Mouse (Mus musculus): ENCODE results near the gene Afg3l1. TPM values are rescaled to one million over a fixed set of nuclear protein-coding genes. Genes with fewer than 3 reads are reported as not detected.
"Not testable (repeated sequence)": the region's sequence is repeated elsewhere in the genome, so short reads cannot be mapped to it uniquely, and the experiment has no call there.

Gene Afg3l1
- polyA plus RNA-seq, 1 experiment from 2014 or later: 51.0 TPM

DNA sequence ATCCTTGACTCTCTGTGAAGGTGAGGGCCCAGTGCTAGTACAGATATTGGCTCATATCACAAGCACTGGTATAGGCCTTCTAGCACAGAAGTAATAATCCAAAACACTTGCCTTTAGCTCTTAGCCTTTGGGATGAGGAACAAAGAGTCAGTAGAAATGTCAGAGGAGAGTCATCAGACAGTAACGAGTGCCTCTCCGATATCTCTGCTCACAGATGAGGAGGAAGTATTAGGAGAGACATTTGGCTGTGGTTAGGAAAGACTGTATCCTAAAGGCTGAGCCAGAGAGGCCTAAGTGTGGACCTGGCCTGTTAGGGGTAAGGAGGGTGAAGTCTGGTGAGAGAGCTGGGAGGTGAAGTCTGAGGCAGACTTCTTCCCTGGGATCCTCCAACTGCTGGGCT lies 35.9 kb upstream of the Afg3l1 start:
- 97% methylated on average over 2 of the region's 2 CpGs for WGBS
- H3K4me3 ChIP-seq (ENCODE audit: low read depth, low read length): no peak overlapping the region
- DNase-seq (ENCODE audit: low spot score) (no peak), ATAC-seq (replicated peaks; ENCODE audit: low FRiP score) (no peak)
- H3K9me3 ChIP-seq (ENCODE audit: control insufficient read depth, low read length): no peaks in the 10 kb centered on the region
- H3K4me1 ChIP-seq (replicated peaks; ENCODE audit: control insufficient read depth, insufficient read depth, low read length): peaks cover 8% of the 10 kb centered on the region; the same call in 1 of the 2 replicates
- H3K9ac ChIP-seq (ENCODE audit: low read length): no peak overlapping the region
- H3K4me2 ChIP-seq (ENCODE audit: low read depth, low read length, severe bottlenecking): no peak overlapping the region
- H3K36me3 ChIP-seq (ENCODE audit: control insufficient read depth, insufficient read depth, low read length): no peaks in the 10 kb centered on the region
- no peaks in the 10 kb centered on the region for H3K27me3 ChIP-seq (ENCODE audit: control insufficient read depth, insufficient read depth, low read length)
- no peak overlapping the region for H3K27ac ChIP-seq (ENCODE audit: low read depth, low read length)

DNA sequence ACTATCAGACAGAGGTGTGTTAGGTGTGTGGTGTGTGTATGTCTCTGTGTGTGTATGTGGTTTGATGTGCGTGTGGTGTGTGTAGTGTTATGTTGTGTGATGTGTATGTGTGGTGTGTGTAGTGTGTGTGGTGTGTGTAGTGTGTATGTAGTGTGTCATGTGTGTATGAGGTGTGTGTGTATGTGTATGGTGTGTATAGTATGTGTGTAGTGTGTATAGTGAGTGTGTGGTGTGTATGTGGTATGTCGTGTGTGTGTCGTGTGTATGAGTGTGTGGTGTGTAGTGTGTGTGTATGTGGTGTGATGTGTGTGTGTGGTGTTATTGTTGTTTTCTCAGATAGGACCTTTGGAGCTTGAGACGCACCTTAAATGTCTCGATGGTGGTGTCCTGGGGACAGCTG lies 35.4 kb upstream of the Afg3l1 start:
- DNase-seq (ENCODE audit: low spot score) (no peak), ATAC-seq (replicated peaks; ENCODE audit: low FRiP score) (no peak)
- H3K9me3 ChIP-seq (ENCODE audit: control insufficient read depth, low read length): no peaks in the 10 kb centered on the region
- H3K27ac ChIP-seq (ENCODE audit: low read depth, low read length): no peak overlapping the region
- H3K36me3 ChIP-seq (ENCODE audit: control insufficient read depth, insufficient read depth, low read length): no peaks in the 10 kb centered on the region
- H3K4me2 ChIP-seq (ENCODE audit: low read depth, low read length, severe bottlenecking): no peak overlapping the region; the same call in 1 of the 2 replicates
- peak overlapping the region; percentile 65; the same call in 1 of the 2 replicates for H3K4me3 ChIP-seq (ENCODE audit: low read depth, low read length)
- peaks cover 8% of the 10 kb centered on the region; the same call in 1 of the 2 replicates for H3K4me1 ChIP-seq (replicated peaks; ENCODE audit: control insufficient read depth, insufficient read depth, low read length)
- 79% methylated on average over 5 of the region's 5 CpGs for WGBS
- no peak overlapping the region for H3K9ac ChIP-seq (ENCODE audit: low read length)
- no peaks in the 10 kb centered on the region for H3K27me3 ChIP-seq (ENCODE audit: control insufficient read depth, insufficient read depth, low read length)

DNA sequence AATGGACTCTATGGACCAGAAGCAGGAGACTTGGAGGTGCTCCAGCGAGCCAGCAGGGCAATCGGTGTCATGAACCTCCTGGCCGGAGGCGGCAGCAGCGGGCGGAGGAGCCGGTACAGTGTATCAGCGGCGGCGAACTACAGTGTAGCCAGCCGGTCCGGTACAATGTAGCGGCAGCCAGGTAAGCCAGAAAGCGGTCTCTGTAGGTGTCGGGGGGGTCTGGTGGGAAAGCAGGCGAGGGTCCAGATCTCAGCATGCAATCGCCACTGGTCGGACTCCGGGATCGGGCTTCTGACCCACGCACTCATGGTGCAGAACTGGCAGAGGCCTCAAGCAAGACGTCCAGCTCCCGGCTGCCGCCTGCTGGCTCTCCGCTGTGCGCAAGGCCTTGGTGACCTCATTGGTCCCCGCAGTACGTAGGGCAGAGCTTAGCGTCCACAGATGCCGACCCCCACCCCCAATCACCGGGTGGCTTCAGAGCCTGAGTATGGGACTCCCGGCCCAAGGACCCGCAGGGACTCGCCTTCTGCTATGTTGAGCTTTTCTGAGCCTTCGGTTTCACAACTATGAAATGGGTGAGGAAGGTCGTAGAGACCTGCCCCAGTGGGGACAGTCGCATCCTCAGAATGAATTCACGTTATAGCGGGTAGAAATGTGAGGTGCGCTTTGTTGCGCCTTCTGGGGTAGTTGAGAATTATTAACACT lies 34.7 kb upstream of the Afg3l1 start:
- Histone ChIP-seq H3K4me3 (ENCODE audit: low read depth, low read length) (peak overlapping the region; percentile 65), H3K9ac (ENCODE audit: low read length) (peak overlapping the region; percentile 77), H3K27ac (ENCODE audit: low read depth, low read length) (0 out of 2 replicates have a peak overlapping the region, but pooled peaks have one; percentile 31), H3K4me2 (ENCODE audit: low read depth, low read length, severe bottlenecking) (peak overlapping the region; percentile 71), H3K9me3 (ENCODE audit: control insufficient read depth, low read length) (no peaks in the 10 kb centered on the region), H3K27me3 (ENCODE audit: control insufficient read depth, insufficient read depth, low read length) (no peaks in the 10 kb centered on the region), H3K36me3 (ENCODE audit: control insufficient read depth, insufficient read depth, low read length) (no peaks in the 10 kb centered on the region), H3K4me1 (replicated peaks; ENCODE audit: control insufficient read depth, insufficient read depth, low read length) (peaks cover 8% of the 10 kb centered on the region; the same call in 1 of the 2 replicates)
- DNase-seq (ENCODE audit: low spot score) (peak; percentile 94), ATAC-seq (replicated peaks; ENCODE audit: low FRiP score) (peak; percentile 95)
- under 1% methylated on average over 37 of the region's 41 CpGs for WGBS

DNA sequence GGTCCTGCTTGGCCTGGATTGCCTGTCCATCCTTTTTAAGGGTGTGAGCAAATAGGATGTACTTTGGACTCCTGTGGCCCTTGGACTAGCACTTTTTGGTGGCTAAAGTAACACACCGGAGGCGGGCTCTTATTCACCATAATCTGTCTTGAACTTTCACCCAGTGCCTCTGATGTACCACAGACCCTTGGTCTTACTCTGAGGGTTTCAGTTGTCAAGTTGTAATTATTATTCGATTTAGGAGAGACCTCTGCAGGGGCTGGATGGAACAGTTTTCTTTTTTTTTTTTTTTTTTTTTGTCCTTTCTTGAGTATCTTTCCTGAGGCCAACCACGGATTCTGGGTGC lies 34.2 kb upstream of the Afg3l1 start:
- H3K9ac ChIP-seq (ENCODE audit: low read length): peak overlapping the region; percentile 77
- H3K27me3 ChIP-seq (ENCODE audit: control insufficient read depth, insufficient read depth, low read length): no peaks in the 10 kb centered on the region
- H3K27ac ChIP-seq (ENCODE audit: low read depth, low read length): no peak overlapping the region
- no peaks in the 10 kb centered on the region for H3K9me3 ChIP-seq (ENCODE audit: control insufficient read depth, low read length)
- peak overlapping the region; percentile 71 for H3K4me2 ChIP-seq (ENCODE audit: low read depth, low read length, severe bottlenecking)
- DNase-seq (ENCODE audit: low spot score) (no peak), ATAC-seq (replicated peaks; ENCODE audit: low FRiP score) (no peak)
- peaks cover 8% of the 10 kb centered on the region; the same call in 1 of the 2 replicates for H3K4me1 ChIP-seq (replicated peaks; ENCODE audit: control insufficient read depth, insufficient read depth, low read length)
- WGBS: 33% methylated on average over 4 of the region's 4 CpGs
- H3K36me3 ChIP-seq (ENCODE audit: control insufficient read depth, insufficient read depth, low read length): no peaks in the 10 kb centered on the region
- peak overlapping the region; percentile 65 for H3K4me3 ChIP-seq (ENCODE audit: low read depth, low read length)

DNA sequence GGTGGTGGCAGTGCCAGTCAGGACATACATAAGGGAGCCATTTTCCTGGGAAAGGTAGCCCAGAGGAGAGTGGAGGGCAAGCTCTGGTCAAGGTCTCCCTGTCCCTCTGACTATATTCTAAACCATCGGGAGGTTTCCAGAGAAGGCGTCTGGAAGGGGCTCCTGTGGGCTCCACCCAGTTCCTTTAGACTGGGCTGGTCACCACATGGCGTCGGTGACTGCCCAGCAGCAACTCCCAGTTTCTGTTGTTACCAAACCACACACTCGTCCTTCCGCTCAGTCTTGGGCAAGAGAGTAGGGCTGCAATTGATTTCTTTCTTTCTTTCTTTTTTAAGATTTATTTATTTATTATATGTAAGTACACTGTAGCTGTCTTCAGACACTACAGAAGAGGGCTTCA lies 33.6 kb upstream of the Afg3l1 start:
- H3K4me1 ChIP-seq (replicated peaks; ENCODE audit: control insufficient read depth, insufficient read depth, low read length): peaks cover 8% of the 10 kb centered on the region; the same call in 1 of the 2 replicates
- no peak overlapping the region for H3K4me2 ChIP-seq (ENCODE audit: low read depth, low read length, severe bottlenecking)
- 88% methylated on average over 6 of the region's 6 CpGs for WGBS
- no peak overlapping the region for H3K4me3 ChIP-seq (ENCODE audit: low read depth, low read length)
- no peak overlapping the region for H3K27ac ChIP-seq (ENCODE audit: low read depth, low read length)
- H3K9me3 ChIP-seq (ENCODE audit: control insufficient read depth, low read length): no peaks in the 10 kb centered on the region
- H3K9ac ChIP-seq (ENCODE audit: low read length): no peak overlapping the region
- H3K36me3 ChIP-seq (ENCODE audit: control insufficient read depth, insufficient read depth, low read length): no peaks in the 10 kb centered on the region
- H3K27me3 ChIP-seq (ENCODE audit: control insufficient read depth, insufficient read depth, low read length): no peaks in the 10 kb centered on the region
- DNase-seq (ENCODE audit: low spot score): no peak
- no peak for ATAC-seq (replicated peaks; ENCODE audit: low FRiP score)

DNA sequence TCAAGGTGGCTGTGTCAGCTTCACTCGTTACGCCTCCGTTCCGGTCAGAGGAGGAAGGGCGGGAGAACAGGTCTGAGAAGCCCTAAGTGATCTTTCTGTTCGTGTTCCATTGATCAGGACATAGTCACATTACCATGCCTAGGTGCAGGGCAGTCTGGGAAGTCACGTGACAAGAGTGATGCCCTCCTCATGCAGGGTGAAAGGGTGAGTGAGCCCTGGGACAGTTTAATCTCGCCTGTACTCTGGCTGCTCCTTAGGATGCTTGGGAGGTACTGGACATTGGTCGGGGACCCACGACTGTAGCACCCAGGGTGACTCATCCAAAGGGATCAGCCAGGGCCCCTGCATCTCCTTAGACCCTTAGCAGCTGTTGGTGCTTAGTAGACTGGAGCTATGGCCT lies 31.7 kb upstream of the Afg3l1 start:
- ATAC-seq (replicated peaks; ENCODE audit: low FRiP score) (no peak), DNase-seq (ENCODE audit: low spot score) (no peak)
- no peaks in the 10 kb centered on the region for H3K9me3 ChIP-seq (ENCODE audit: control insufficient read depth, low read length)
- H3K27me3 ChIP-seq (ENCODE audit: control insufficient read depth, insufficient read depth, low read length): no peaks in the 10 kb centered on the region
- no peak overlapping the region for H3K4me3 ChIP-seq (ENCODE audit: low read depth, low read length)
- H3K36me3 ChIP-seq (ENCODE audit: control insufficient read depth, insufficient read depth, low read length): no peaks in the 10 kb centered on the region
- H3K4me1 ChIP-seq (replicated peaks; ENCODE audit: control insufficient read depth, insufficient read depth, low read length): peaks cover 8% of the 10 kb centered on the region; the same call in 1 of the 2 replicates
- no peak overlapping the region for H3K27ac ChIP-seq (ENCODE audit: low read depth, low read length)
- no peak overlapping the region for H3K9ac ChIP-seq (ENCODE audit: low read length)
- 89% methylated on average over 10 of the region's 10 CpGs for WGBS
- H3K4me2 ChIP-seq (ENCODE audit: low read depth, low read length, severe bottlenecking): no peak overlapping the region

DNA sequence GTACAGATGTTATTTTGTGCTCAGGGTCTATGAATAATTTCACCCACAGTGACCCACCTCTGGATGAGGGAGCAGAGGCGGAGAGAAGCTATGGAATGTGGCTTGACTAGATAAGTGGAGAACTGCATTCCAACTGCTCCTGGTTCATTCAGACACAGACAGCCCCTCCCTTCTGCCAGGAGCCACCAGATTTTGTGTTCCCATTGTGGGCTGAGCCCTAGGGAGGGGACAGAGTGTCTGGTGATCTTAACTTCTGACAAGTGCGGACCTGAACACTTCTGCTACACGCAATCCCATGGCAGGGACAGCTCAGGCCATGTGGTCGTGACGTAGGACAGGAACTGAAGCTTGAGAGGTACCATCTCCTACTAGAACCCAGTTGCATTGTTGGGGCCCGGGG lies 30.9 kb upstream of the Afg3l1 start:
- peaks cover 8% of the 10 kb centered on the region; the same call in 1 of the 2 replicates for H3K4me1 ChIP-seq (replicated peaks; ENCODE audit: control insufficient read depth, insufficient read depth, low read length)
- DNase-seq (ENCODE audit: low spot score) (no peak), ATAC-seq (replicated peaks; ENCODE audit: low FRiP score) (no peak)
- no peak overlapping the region for H3K4me3 ChIP-seq (ENCODE audit: low read depth, low read length)
- H3K27me3 ChIP-seq (ENCODE audit: control insufficient read depth, insufficient read depth, low read length): no peaks in the 10 kb centered on the region
- H3K9ac ChIP-seq (ENCODE audit: low read length): no peak overlapping the region
- H3K9me3 ChIP-seq (ENCODE audit: control insufficient read depth, low read length): no peaks in the 10 kb centered on the region
- H3K4me2 ChIP-seq (ENCODE audit: low read depth, low read length, severe bottlenecking): no peak overlapping the region
- 93% methylated on average over 6 of the region's 6 CpGs for WGBS
- no peaks in the 10 kb centered on the region for H3K36me3 ChIP-seq (ENCODE audit: control insufficient read depth, insufficient read depth, low read length)
- H3K27ac ChIP-seq (ENCODE audit: low read depth, low read length): no peak overlapping the region

DNA sequence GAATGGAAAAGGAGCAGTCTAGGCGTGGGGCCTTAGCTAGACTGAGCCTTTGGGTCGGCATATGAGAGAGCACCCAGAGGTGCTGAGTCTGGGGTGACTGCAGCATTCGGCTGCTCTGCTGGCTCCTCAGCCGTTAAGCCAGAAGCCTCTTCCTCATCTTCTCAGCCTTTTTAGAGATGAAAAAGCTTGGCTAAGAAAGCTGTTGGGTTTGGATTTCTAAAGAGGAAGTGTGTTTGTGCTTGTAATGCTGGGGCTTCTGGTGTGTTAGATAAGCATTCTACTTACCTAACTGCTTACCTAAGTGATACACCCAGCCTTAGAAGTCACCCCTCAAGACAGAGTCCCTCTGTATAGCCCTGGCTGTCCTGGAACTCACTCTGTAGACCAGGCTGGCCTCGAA lies 26.9 kb upstream of the Afg3l1 start:
- WGBS: 92% methylated on average over 5 of the region's 5 CpGs
- H3K9ac ChIP-seq (ENCODE audit: low read length): no peak overlapping the region
- no peaks in the 10 kb centered on the region for H3K4me1 ChIP-seq (replicated peaks; ENCODE audit: control insufficient read depth, insufficient read depth, low read length)
- no peaks in the 10 kb centered on the region for H3K9me3 ChIP-seq (ENCODE audit: control insufficient read depth, low read length)
- no peaks in the 10 kb centered on the region; the same call in 1 of the 2 replicates for H3K36me3 ChIP-seq (ENCODE audit: control insufficient read depth, insufficient read depth, low read length)
- ATAC-seq (replicated peaks; ENCODE audit: low FRiP score): no peak
- no peak overlapping the region for H3K27ac ChIP-seq (ENCODE audit: low read depth, low read length)
- H3K27me3 ChIP-seq (ENCODE audit: control insufficient read depth, insufficient read depth, low read length): no peaks in the 10 kb centered on the region
- H3K4me2 ChIP-seq (ENCODE audit: low read depth, low read length, severe bottlenecking): no peak overlapping the region
- no peak for DNase-seq (ENCODE audit: low spot score)
- no peak overlapping the region for H3K4me3 ChIP-seq (ENCODE audit: low read depth, low read length)

DNA sequence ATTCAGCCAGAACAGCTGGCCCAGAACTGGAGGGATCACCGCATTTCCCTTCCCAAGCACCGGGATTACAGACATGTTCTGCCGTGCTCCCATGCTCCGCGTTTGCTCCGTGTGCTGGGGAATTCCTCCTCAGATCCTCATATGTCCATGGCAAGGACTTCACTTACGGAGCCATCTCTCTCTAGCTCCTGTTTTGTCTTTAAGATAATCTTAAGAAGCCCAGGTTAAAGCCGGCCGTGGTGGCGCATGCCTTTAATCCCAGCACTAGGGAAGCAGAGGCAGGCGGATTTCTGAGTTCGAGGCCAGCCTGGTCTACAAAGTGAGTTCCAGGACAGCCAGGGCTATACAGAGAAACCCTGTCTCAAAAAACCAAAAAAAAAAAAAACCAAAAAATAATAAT lies 26.0 kb upstream of the Afg3l1 start:
- DNase-seq (ENCODE audit: low spot score); H3K27ac ChIP-seq (ENCODE audit: low read depth, low read length); H3K4me1 ChIP-seq (replicated peaks; ENCODE audit: control insufficient read depth, insufficient read depth, low read length); H3K4me2 ChIP-seq (ENCODE audit: low read depth, low read length, severe bottlenecking); ATAC-seq (replicated peaks; ENCODE audit: low FRiP score); H3K27me3 ChIP-seq (ENCODE audit: control insufficient read depth, insufficient read depth, low read length); H3K4me3 ChIP-seq (ENCODE audit: low read depth, low read length); H3K9ac ChIP-seq (ENCODE audit: low read length); H3K9me3 ChIP-seq (ENCODE audit: control insufficient read depth, low read length); H3K36me3 ChIP-seq (ENCODE audit: control insufficient read depth, insufficient read depth, low read length): not testable (repeated sequence)
- 93% methylated on average over 12 of the region's 12 CpGs for WGBS

Measured in forebrain, embryonic 11.5 days (tissue).